Mouse (Mus musculus) ZHBTc4 (cell line): Measurements from ENCODE around the gene Coq6.
"Not testable (repeated sequence)": the region's sequence is repeated elsewhere in the genome, so short reads cannot be mapped to it uniquely, and the experiment has no call there.

Source experiments
- DNase-seq: peaks from one replicate; pipeline ENCODE4 v3.0.0-alpha.2; 2011; ENCODE audit warnings: low read depth, low spot score

The Coq6 gene

GRCm38 (mm10) chr12:84361555-84362489, at the start of gene Coq6, which contains the start of gene Fam161b:
Coq6 (plus strand) TSS chr12:84361657.
Fam161b (minus strand) TSS chr12:84361833.
- peak; percentile 98 for DNase-seq

DNA sequence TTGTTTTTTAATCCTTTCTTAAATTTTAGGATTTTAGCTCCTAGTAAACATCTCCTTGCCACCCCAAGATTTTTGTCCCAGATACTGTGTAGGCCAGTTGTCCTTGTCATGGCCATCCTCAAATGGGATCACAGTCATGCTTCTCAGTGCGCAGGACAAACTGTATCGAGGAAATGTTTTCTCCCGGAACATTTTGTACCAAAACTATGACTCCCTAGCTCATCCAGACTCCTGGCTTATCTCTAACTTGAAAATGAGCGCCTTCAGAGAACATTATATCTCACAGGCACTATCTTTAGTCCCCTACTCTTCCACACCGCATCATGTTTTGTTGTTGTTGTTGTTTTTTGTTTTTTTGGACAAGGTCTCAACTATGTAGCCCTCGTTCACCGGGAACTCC, 45.5 kb upstream of the Coq6 start:
- no peak for DNase-seq

- DNase-seq = peak; percentile 95
These were observed 44.5 kb upstream of the Coq6 start, which contains the start of gene Zfp410 for GRCm38 (mm10) chr12:84316721-84317621. Zfp410 (plus strand) TSS chr12:84316852.

DNA sequence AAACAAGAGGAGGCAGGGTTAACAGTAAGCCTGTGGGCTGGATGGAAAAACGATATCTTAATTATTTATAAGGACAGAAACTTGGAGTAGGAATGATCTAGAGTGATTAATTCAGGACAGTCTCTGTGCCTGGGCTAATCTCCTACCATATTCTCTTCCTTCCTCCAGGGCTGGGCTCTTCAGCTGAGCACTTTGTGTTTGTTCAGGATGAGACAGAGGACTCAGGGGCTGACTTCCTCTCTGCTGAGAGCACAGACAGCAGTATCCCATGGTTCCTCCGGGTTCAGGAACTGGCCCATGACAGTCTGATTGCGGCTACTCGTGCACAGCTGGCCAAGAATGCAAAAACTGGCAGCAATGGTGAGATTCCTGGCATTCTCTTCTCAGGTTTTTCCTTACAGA, 34.3 kb upstream of the Coq6 start:
- DNase-seq = no peak

GRCm38 (mm10) chr12:84336963-84337625, 24.4 kb upstream of the Coq6 start:
- no peak for DNase-seq

DNA sequence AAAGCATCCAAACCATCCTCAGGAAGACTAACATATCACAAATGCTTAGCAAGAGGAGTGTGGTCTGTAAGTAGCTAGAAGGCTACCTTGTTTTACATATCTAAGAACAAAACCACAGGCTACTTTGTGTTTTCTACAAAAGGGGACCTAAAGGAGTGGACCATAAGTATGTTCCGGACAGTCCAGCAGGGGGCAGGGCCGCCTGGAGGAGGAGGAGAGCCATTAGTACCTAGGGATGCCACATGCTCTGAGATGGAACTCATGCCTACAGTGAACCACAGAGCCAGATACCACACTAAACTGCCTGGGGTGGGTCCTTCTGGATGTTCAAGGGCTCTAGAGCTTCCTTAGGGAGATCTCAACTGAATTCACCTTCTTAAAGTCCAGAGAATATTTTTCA, 14.3 kb upstream of the Coq6 start:
- DNase-seq = peak; percentile 62

GRCm38 (mm10) chr12:84358699-84359098, 2.8 kb upstream of the Coq6 start:
- not testable (repeated sequence) for DNase-seq

DNA sequence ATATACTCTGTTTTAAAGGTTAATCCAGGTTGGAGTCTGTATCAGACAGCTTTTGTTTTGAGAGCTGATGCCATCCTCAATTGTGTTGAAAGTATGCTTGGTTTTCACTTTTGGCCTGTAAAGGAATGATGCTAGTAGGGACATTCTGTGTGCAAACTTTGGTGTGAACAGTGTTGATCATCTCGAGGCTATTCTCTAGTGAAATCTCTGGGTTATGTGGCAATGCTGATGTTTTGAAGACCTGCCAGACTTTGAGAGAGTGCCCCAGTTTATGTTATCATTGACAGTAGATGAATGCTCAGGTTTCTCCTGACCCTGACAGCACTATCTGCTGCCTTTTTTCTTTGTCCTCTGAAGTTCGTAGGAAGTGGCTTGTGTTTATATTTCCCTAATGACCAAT, 1.4 kb downstream of the Coq6 start:
- DNase-seq = no peak

- peak; percentile 54 for DNase-seq
These were observed 2.8 kb downstream of the Coq6 start for GRCm38 (mm10) chr12:84364291-84364690.

DNA sequence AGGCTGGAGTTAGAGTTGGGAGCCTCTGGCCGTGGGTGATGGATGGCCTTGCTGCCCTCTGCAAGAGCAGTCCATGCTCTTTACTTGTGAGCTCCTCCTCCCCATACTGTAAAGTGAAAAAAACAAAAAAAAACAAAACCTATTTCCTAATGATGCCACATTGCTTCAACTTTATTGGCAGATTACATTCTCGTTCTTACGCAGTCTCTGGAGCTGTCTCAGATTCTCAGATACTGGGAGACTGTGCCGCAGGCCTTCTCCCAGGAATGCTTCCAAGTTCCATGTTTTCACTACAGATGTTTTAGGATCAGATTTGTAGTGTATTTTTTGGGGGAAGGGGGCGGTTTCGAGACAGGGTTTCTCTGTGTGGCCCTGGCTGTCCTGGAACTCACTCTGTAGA, 3.7 kb downstream of the Coq6 start:
- DNase-seq = no peak

GRCm38 (mm10) chr12:84366971-84367370, 5.5 kb downstream of the Coq6 start:
- peak; percentile 88 for DNase-seq

- no peak for DNase-seq
These were observed 10.2 kb downstream of the Coq6 start for GRCm38 (mm10) chr12:84371647-84372046.

GRCm38 (mm10) chr12:84373831-84374481, 12.5 kb downstream of the Coq6 start:
- no peak for DNase-seq

- no peak for DNase-seq
These were observed 20.9 kb downstream of the Coq6 start for GRCm38 (mm10) chr12:84382369-84382768.

GRCm38 (mm10) chr12:84384644-84385081, 23.2 kb downstream of the Coq6 start:
- DNase-seq = no peak

GRCm38 (mm10) chr12:84385408-84385807, 24.0 kb downstream of the Coq6 start:
- DNase-seq = no peak

DNA sequence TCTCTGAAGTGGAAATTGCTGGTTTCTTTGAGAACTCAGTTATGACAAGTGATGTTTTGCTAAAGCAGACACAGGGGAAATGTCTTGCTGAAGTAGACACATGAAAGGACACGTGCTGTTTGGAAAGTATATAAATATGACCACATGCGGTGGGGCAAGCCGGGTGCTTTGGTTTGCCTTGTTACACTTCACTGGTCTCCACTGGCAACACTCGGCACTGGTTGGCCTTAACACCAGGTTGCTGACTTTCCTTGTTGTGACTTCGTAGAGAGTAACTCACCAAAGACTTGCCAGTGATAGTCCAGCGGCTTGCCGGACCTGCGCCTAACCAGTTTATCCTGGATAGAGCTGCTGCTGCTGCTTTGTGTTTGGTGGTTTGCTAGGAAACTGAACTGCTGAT, 26.6 kb downstream of the Coq6 start:
- DNase-seq = no peak

- peak; percentile 53 for DNase-seq
These were observed 27.4 kb downstream of the Coq6 start for GRCm38 (mm10) chr12:84388774-84389400.

- DNase-seq = no peak
These were observed 28.9 kb downstream of the Coq6 start for GRCm38 (mm10) chr12:84390336-84390735.

- no peak for DNase-seq
These were observed 31.2 kb downstream of the Coq6 start for GRCm38 (mm10) chr12:84392681-84393080.

DNA sequence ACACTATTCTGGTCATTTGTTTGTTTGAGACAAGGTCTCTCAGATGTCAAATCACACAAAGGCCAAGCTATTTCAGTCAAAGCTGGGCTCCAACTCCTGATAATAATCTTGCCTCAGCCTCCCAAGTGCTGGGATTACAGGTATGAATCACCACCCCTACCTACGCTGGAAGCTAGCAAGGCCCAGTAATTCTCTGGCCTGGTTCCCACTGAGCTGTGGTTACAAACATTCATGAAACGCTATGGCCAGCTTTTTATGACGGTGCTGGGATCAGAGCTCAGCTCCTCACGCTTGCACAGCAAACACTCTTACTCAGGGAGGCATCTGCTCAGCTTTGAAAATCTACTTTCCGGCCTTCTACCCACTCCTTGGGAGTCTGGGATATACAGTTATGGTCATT, 32.4 kb downstream of the Coq6 start:
- DNase-seq = no peak
